Mouse (Mus musculus): ENCODE measurements around the gene Aldh9a1. TPM values are rescaled to one million over a fixed set of nuclear protein-coding genes. Genes with fewer than 3 reads are reported as not detected.

The Aldh9a1 gene
- total RNA-seq, 2 experiments from 2014 or later: 15.2 to 16.8 TPM

GRCm38 (mm10) chr1:167381050-167382015 is 31.5 kb downstream of the Aldh9a1 start:
- intact Hi-C loops (cut with DNase I): no loop called here
- DNase-seq (ENCODE audit: low spot score in 2 of 2): no peak

GRCm38 (mm10) chr1:167382316-167382715 is 32.5 kb downstream of the Aldh9a1 start:
- intact Hi-C loops (cut with DNase I): no loop called here
- DNase-seq (ENCODE audit: low spot score in 2 of 2): no peak

- no peak for DNase-seq (ENCODE audit: low spot score in 2 of 2)
- intact Hi-C loops (cut with DNase I): no loop called here
Measured at GRCm38 (mm10) chr1:167382763-167383162, 33.0 kb downstream of the Aldh9a1 start.

GRCm38 (mm10) chr1:167383178-167383577 is 33.4 kb downstream of the Aldh9a1 start:
- no peak for DNase-seq (ENCODE audit: low spot score in 2 of 2)
- intact Hi-C loops (cut with DNase I): no loop called here

DNA sequence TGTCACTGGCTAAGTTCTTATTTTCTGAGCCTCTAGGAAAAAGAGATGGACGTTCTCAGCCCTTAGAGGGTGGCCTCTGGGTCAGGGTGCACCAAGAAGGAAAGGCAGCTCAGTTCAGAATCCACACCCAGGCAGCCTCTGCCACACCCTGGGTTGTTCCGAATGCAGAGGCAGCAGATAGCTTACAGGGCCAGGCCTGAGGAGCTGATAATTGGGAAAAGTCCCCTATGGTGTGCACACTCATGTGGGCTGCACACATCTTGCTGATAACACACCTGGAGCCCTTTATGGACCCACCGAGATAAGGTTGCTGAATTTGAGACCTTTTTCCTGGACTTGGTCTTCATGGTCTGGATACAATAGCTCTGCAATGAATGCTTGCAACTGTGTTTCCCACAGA is 34.4 kb downstream of the Aldh9a1 start:
- intact Hi-C loops (cut with DNase I): no loop called here

GRCm38 (mm10) chr1:167385211-167385610 is 35.4 kb downstream of the Aldh9a1 start:
- intact Hi-C loops (cut with DNase I): no loop called here
- DNase-seq (ENCODE audit: low spot score in 2 of 2): no peak

More for the DNA sequence above, 34.4 kb downstream of the Aldh9a1 start:
- DNase-seq (ENCODE audit: low spot score in 2 of 2): no peak

DNA sequence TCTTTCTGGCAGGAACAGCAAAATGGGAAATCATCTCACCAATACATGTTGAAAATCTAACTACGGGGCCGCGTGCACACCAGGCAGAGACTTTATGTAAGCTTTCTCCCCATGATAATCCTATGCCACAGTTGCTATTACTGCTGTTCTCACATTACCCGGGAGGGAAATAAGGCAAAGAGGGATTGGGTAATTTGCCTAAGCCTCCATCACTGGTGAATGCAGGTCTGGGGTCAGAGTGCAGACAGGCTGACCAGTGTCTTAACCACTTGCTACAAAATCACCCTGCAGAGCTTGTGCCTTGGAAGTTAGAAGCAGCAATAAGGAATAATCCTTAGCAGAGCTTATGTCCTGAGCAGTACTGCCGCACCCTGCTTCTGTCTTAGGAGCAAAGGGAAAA is 35.8 kb downstream of the Aldh9a1 start:
- no peak for DNase-seq (ENCODE audit: low spot score in 2 of 2)
- intact Hi-C loops (cut with DNase I): no loop called here

GRCm38 (mm10) chr1:167386466-167386865 is 36.7 kb downstream of the Aldh9a1 start:
- no peak for DNase-seq (ENCODE audit: low spot score in 2 of 2)
- intact Hi-C loops (cut with DNase I): no loop called here

DNA sequence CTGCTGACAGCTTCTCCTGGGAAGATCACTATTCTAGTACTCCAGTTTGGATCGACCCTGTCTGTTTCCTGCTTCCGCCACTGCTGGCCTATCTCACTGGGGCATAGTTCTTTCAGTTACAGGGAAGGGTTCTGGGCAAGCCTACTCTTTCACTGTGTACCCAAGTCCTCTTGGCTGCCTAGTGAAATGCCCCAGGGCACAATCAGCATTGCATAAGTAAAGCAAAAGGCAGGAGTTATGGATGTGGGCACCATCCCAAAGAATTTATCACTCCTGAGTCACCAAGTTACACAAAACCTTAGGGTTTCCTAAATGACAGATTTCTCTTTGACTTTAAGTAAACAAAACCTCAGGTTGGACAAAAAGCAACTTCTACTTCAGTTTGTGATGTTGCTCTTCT is 37.5 kb downstream of the Aldh9a1 start:
- intact Hi-C loops (cut with DNase I): no loop called here
- no peak for DNase-seq (ENCODE audit: low spot score in 2 of 2)

- DNase-seq (ENCODE audit: low spot score in 2 of 2): no peak
- intact Hi-C loops (cut with DNase I): no loop called here
Measured at GRCm38 (mm10) chr1:167387796-167388195, 38.0 kb downstream of the Aldh9a1 start.

GRCm38 (mm10) chr1:167388571-167388970 is 38.8 kb downstream of the Aldh9a1 start:
- DNase-seq (ENCODE audit: low spot score in 2 of 2): peak in 1 of 2 experiments; percentile 22
- intact Hi-C loops (cut with DNase I): no loop called here

GRCm38 (mm10) chr1:167389584-167389983 is 39.8 kb downstream of the Aldh9a1 start:
- intact Hi-C loops (cut with DNase I): no loop called here
- DNase-seq (ENCODE audit: low spot score in 2 of 2): no peak

- DNase-seq (ENCODE audit: low spot score in 2 of 2): no peak
- intact Hi-C loops (cut with DNase I): no loop called here
Measured at GRCm38 (mm10) chr1:167390381-167390780, 40.6 kb downstream of the Aldh9a1 start.

GRCm38 (mm10) chr1:167391241-167391640 is 41.5 kb downstream of the Aldh9a1 start:
- DNase-seq (ENCODE audit: low spot score in 2 of 2): no peak
- intact Hi-C loops (cut with DNase I): no loop called here

GRCm38 (mm10) chr1:167392031-167392640 is 42.3 kb downstream of the Aldh9a1 start:
- peak in 1 of 2 experiments; percentile 39 for DNase-seq (ENCODE audit: low spot score in 2 of 2)
- intact Hi-C loops (cut with DNase I): no loop called here

GRCm38 (mm10) chr1:167392687-167393086 is 42.9 kb downstream of the Aldh9a1 start:
- intact Hi-C loops (cut with DNase I): no loop called here
- peak; percentile 36 to 57 for DNase-seq (ENCODE audit: low spot score in 2 of 2)

DNA sequence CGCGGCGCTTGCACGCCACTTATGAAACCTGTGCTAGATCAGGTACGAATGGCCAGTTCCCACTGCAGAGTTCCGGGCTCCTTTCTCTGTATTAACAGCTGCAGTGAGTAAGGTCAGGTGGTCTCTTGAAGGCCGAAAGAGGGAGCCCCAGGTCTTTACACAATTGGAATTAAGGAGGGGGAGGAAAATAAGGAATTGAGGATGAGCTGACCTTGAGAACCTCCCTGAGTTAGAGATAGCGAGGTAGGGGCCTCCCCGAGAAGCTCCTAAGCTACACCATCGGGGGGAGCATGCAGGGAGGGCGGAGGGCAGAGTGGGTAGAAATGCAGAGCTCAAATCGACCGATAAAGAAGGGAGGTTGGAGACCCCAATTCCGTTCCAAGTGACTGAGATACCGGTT is 43.5 kb downstream of the Aldh9a1 start:
- intact Hi-C loops (cut with DNase I): no loop called here
- DNase-seq (ENCODE audit: low spot score in 2 of 2): peak in 1 of 2 experiments; percentile 31

GRCm38 (mm10) chr1:167393683-167394492 is 44.1 kb downstream of the Aldh9a1 start, which contains the start of gene Mgst3:
Gene Mgst3 (minus strand): TSS chr1:167393841.
- peak; percentile 96 to 97 for DNase-seq (ENCODE audit: low spot score in 2 of 2)
- intact Hi-C loops (cut with DNase I): loop anchor here (1.0 kb wide), 1 partner anchor 24 kb away; no protein-coding TSS in a partner anchor

GRCm38 (mm10) chr1:167405237-167405636 is 55.4 kb downstream of the Aldh9a1 start:
- no peak for DNase-seq (ENCODE audit: low spot score in 2 of 2)
- intact Hi-C loops (cut with DNase I): no loop called here

DNA sequence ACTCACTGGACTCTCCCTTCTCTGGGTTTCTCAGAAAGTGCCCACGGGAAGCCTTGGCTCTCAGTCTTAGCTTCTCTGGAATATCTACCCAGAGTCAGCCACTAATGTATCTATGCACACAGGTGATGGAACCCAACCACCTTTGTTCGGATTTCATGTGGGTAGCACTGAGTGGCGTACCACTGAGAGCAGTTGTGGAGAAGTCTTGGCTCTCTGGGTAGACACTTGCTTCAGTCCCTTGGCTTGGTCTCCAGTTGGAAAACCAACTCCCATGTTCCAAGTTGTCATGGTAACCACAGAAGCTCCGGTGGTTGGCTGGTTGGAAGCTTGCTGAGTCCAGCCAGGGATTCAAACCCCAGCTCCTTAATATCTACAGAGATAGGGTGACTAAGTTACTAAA is 59.8 kb downstream of the Aldh9a1 start:
- intact Hi-C loops (cut with DNase I): no loop called here
- DNase-seq (ENCODE audit: low spot score in 2 of 2): no peak
